Mouse (Mus musculus) G1E (cell line): ENCODE data around the gene Hspa1b.

Source experiments
- CTCF ChIP-seq: IDR thresholded peaks from 2 replicates; pipeline ENCODE4 v1.5.1; 2012; ENCODE audit warnings: low read depth, low read length, inconsistent platforms, mixed read lengths
- GATA1 ChIP-seq: IDR thresholded peaks from 2 replicates; pipeline ENCODE4 v1.6.1; 2012; ENCODE audit warnings: borderline replicate concordance, low read length, inconsistent platforms, mixed read lengths

DNA sequence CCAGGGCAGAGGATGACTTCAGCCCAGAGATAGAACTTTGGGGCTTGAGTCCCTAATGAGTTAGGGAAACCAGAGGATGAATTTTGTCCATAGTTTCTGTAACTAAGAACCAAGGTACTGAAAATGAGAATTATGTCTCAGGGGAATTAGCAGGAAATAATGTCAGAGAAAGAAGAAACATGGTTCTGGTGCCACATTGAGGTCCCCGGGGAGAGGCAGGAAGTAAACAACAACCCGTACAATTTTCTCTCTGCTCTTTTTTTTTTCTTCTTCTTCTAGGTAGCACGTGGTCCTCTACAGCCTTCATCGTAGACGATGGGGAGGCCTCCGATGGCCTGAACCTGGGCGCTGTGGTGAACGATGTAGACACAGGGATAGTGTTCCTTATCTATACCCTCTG lies 26.8 kb downstream of the Hspa1b start:
- TF ChIP-seq CTCF (no peak), GATA1 (no peak)
